Mouse (Mus musculus) liver, embryonic 15.5 days (tissue): ENCODE measurements around the gene Cdc37. TPM values are rescaled to one million over a fixed set of nuclear protein-coding genes. Genes with fewer than 3 reads are reported as not detected.
A peak's percentile ranks its signal among the peaks of the same experiment; 100 is the strongest.

Source experiments
- ATAC-seq: fragments of 200-750 bp; cut with Nextera tagmentation; 2 replicates; pipeline ENCODE4 v1.8.0; 2017; ENCODE audit warnings: moderate number of reproducible peaks, mild to moderate bottlenecking, moderate library complexity; ENCODE audit not compliant: insufficient read depth
- H3K27ac ChIP-seq: fragments of 300-500 bp; sonication (generic); replicated peaks from 2 replicates; pipeline ENCODE4 v1.5.1; 2015; ENCODE audit warnings: mild to moderate bottlenecking, inconsistent platforms
- H3K27me3 ChIP-seq: fragments of 300-500 bp; sonication (generic); 2 replicates; pipeline ENCODE4 v1.6.1; 2015; ENCODE audit warnings: mild to moderate bottlenecking, inconsistent platforms
- H3K36me3 ChIP-seq: fragments of 300-500 bp; sonication (generic); replicated peaks from 2 replicates; pipeline ENCODE4 v1.6.1; 2015; ENCODE audit warnings: moderate library complexity, mild to moderate bottlenecking, inconsistent platforms
- H3K4me1 ChIP-seq: fragments of 300-500 bp; sonication (generic); replicated peaks from 2 replicates; pipeline ENCODE4 v1.6.1; 2015; ENCODE audit warnings: inconsistent platforms
- H3K4me2 ChIP-seq: fragments of 300-500 bp; sonication (generic); 2 replicates; pipeline ENCODE4 v1.6.1; 2015; ENCODE audit warnings: moderate library complexity, mild to moderate bottlenecking, inconsistent platforms
- H3K4me3 ChIP-seq: fragments of 300-500 bp; sonication (generic); replicated peaks from 2 replicates; pipeline ENCODE4 v1.5.1; 2015; ENCODE audit warnings: mild to moderate bottlenecking, inconsistent platforms
- H3K9ac ChIP-seq: fragments of 300-500 bp; sonication (generic); 2 replicates; pipeline ENCODE4 v1.6.1; 2015; ENCODE audit warnings: moderate library complexity, mild to moderate bottlenecking, inconsistent platforms
- H3K9me3 ChIP-seq: fragments of 300-500 bp; sonication (generic); replicated peaks from 2 replicates; pipeline ENCODE4 v1.6.1; 2016; ENCODE audit warnings: inconsistent platforms
- WGBS: fragments of 180-500 bp; shearing (Covaris S2); methylation state at CpG from one replicate; pipeline ENCODE4 v1.1.7; 2015; ENCODE audit warnings: mixed read lengths; ENCODE audit not compliant: insufficient replicate concordance; 5-methylcytosine and 5-hydroxymethylcytosine counted together
- polyA plus RNA-seq: library from polyadenylated mRNA; unstranded; fragments of >200 nt; fragmentation: Nextera tagmentation; extraction: Ambion mirVana; gene quantifications from 2 replicates; pipeline ENCODE4 v1.2.1, GENCODE M21; 2015

Cdc37 gene
- polyA plus RNA-seq, 1 experiment from 2014 or later, result 122 TPM

- WGBS, result 27% methylated on average over 10 of the region's 10 CpGs
- H3K4me1 ChIP-seq, result peaks cover 58% of the 10 kb centered on the region
Observed at GRCm38 (mm10) chr9:21167140-21168097, 17.6 kb upstream of the Cdc37 start.

GRCm38 (mm10) chr9:21166516-21166915, 16.7 kb upstream of the Cdc37 start:
- Histone ChIP-seq H3K4me1 (peaks cover 65% of the 10 kb centered on the region), H3K9ac (no peak overlapping the region)

More at GRCm38 (mm10) chr9:21167140-21168097, 17.6 kb upstream of the Cdc37 start:
- peak; percentile 16; the same call in 1 of the 2 replicates for ATAC-seq
- Histone ChIP-seq H3K4me2 (peak overlapping the region; percentile 73), H3K4me3 (peak overlapping the region; percentile 51), H3K36me3 (no peaks in the 10 kb centered on the region), H3K9ac (peak overlapping the region; percentile 39; the same call in 1 of the 2 replicates), H3K27ac (peak overlapping the region; percentile 77), H3K27me3 (peaks cover 51% of the 10 kb centered on the region), H3K9me3 (no peaks in the 10 kb centered on the region)

GRCm38 (mm10) chr9:21165952-21166451, 16.2 kb upstream of the Cdc37 start:
- H3K9me3 ChIP-seq, result no peaks in the 10 kb centered on the region
- H3K9ac ChIP-seq, result peak overlapping the region; percentile 15; the same call in 1 of the 2 replicates
- no peak for ATAC-seq
- no peak overlapping the region for H3K27ac ChIP-seq
- H3K4me3 ChIP-seq, result peak overlapping the region; percentile 50
- under 1% methylated on average over 47 of the region's 47 CpGs for WGBS
- H3K4me1 ChIP-seq, result peaks cover 70% of the 10 kb centered on the region
- peaks cover 65% of the 10 kb centered on the region for H3K27me3 ChIP-seq
- H3K36me3 ChIP-seq, result no peaks in the 10 kb centered on the region
- peak overlapping the region; percentile 73 for H3K4me2 ChIP-seq

More at GRCm38 (mm10) chr9:21166516-21166915, 16.7 kb upstream of the Cdc37 start:
- peak overlapping the region; percentile 73 for H3K4me2 ChIP-seq
- H3K27ac ChIP-seq, result no peak overlapping the region
- no peak for ATAC-seq
- no peaks in the 10 kb centered on the region for H3K9me3 ChIP-seq
- WGBS, result 26% methylated on average over 3 of the region's 3 CpGs
- H3K36me3 ChIP-seq, result no peaks in the 10 kb centered on the region
- H3K4me3 ChIP-seq, result 0 out of 2 replicates have a peak overlapping the region, but pooled peaks have one; percentile 50
- peaks cover 60% of the 10 kb centered on the region for H3K27me3 ChIP-seq

- peak within 1 kb of the TSS; percentile 50 for H3K4me3 ChIP-seq
- under 1% methylated on average over 85 of the region's 86 CpGs for WGBS
- peaks cover 77% of the 10 kb centered on the region for H3K4me1 ChIP-seq
- H3K9ac ChIP-seq, result peak within 1 kb of the TSS; percentile 15; the same call in 1 of the 2 replicates
- peak within 1 kb of the TSS; percentile 73 for H3K4me2 ChIP-seq
- no peaks in the 10 kb centered on the region for H3K9me3 ChIP-seq
- ATAC-seq, result no peak
- no peak within 1 kb of the TSS for H3K27ac ChIP-seq
- H3K36me3 ChIP-seq, result no peaks in the 10 kb centered on the region
- peaks cover 71% of the 10 kb centered on the region for H3K27me3 ChIP-seq
Observed at GRCm38 (mm10) chr9:21165041-21165951, 15.5 kb upstream of the Cdc37 start, which contains the start of gene Pde4a. TSS of gene Pde4a (plus strand) at chr9:21165714.

GRCm38 (mm10) chr9:21164072-21164471, 14.3 kb upstream of the Cdc37 start:
- no peak for ATAC-seq
- H3K36me3 ChIP-seq, result no peaks in the 10 kb centered on the region
- H3K4me1 ChIP-seq, result peaks cover 73% of the 10 kb centered on the region
- no peak overlapping the region for H3K27ac ChIP-seq
- H3K9me3 ChIP-seq, result no peaks in the 10 kb centered on the region
- WGBS, result 2% methylated on average over 26 of the region's 26 CpGs
- H3K9ac ChIP-seq, result no peak overlapping the region
- H3K4me2 ChIP-seq, result peak overlapping the region; percentile 32
- 0 out of 2 replicates have a peak overlapping the region, but pooled peaks have one; percentile 5 for H3K4me3 ChIP-seq
- H3K27me3 ChIP-seq, result peaks cover 72% of the 10 kb centered on the region

- 36% methylated on average over 11 of the region's 11 CpGs for WGBS
- Histone ChIP-seq H3K4me1 (peaks cover 66% of the 10 kb centered on the region), H3K27ac (no peak overlapping the region), H3K9me3 (no peaks in the 10 kb centered on the region), H3K4me2 (peak overlapping the region; percentile 32; the same call in 1 of the 2 replicates), H3K9ac (no peak overlapping the region), H3K4me3 (no peak overlapping the region), H3K36me3 (no peaks in the 10 kb centered on the region), H3K27me3 (peaks cover 74% of the 10 kb centered on the region)
- ATAC-seq, result no peak
Observed at GRCm38 (mm10) chr9:21163086-21164050, 13.6 kb upstream of the Cdc37 start.

GRCm38 (mm10) chr9:21161209-21161909, 11.6 kb upstream of the Cdc37 start:
- Histone ChIP-seq H3K4me1 (peaks cover 46% of the 10 kb centered on the region), H3K27me3 (peaks cover 66% of the 10 kb centered on the region), H3K36me3 (no peaks in the 10 kb centered on the region), H3K4me3 (peak overlapping the region; percentile 65), H3K9me3 (no peaks in the 10 kb centered on the region), H3K4me2 (peak overlapping the region; percentile 93), H3K27ac (0 out of 2 replicates have a peak overlapping the region, but pooled peaks have one; percentile 38), H3K9ac (peak overlapping the region; percentile 67)
- ATAC-seq, result peak; percentile 72
- WGBS, result under 1% methylated on average over 52 of the region's 52 CpGs

- no peak for ATAC-seq
Observed at GRCm38 (mm10) chr9:21154787-21155186, 5.0 kb upstream of the Cdc37 start.

GRCm38 (mm10) chr9:21153833-21154232, 4.1 kb upstream of the Cdc37 start:
- H3K4me2 ChIP-seq, result peak overlapping the region; percentile 63
- H3K27ac ChIP-seq, result no peak overlapping the region
- H3K9ac ChIP-seq, result peak overlapping the region; percentile 25; the same call in 1 of the 2 replicates
- peaks cover 27% of the 10 kb centered on the region for H3K4me1 ChIP-seq
- no peaks in the 10 kb centered on the region for H3K9me3 ChIP-seq
- no peaks in the 10 kb centered on the region for H3K36me3 ChIP-seq
- peaks cover 18% of the 10 kb centered on the region for H3K27me3 ChIP-seq
- 27% methylated on average over 5 of the region's 5 CpGs for WGBS
- H3K4me3 ChIP-seq, result peak overlapping the region; percentile 33
- ATAC-seq, result no peak

More at GRCm38 (mm10) chr9:21154787-21155186, 5.0 kb upstream of the Cdc37 start:
- Histone ChIP-seq H3K9ac (no peak overlapping the region), H3K9me3 (no peaks in the 10 kb centered on the region), H3K27ac (no peak overlapping the region), H3K27me3 (peaks cover 18% of the 10 kb centered on the region), H3K4me3 (no peak overlapping the region), H3K4me2 (no peak overlapping the region), H3K4me1 (peaks cover 20% of the 10 kb centered on the region), H3K36me3 (no peaks in the 10 kb centered on the region)
- 45% methylated on average over 3 of the region's 3 CpGs for WGBS
